Mouse (Mus musculus) heart, adult 2 months (tissue): ENCODE measurements around the gene Gramd1b. TPM values are rescaled to one million over a fixed set of nuclear protein-coding genes. Genes with fewer than 3 reads are reported as not detected.

Source experiments
- DNase-seq, 2 experiments: peaks; one replicate each; pipeline ENCODE4 v3.0.0; 2021
- H3K27ac ChIP-seq: fragments of 200-600 bp; 2 replicates; pipeline ENCODE4 v1.8.1; 2022
- H3K27me3 ChIP-seq: fragments of 200-500 bp; 2 replicates; pipeline ENCODE4 v1.6.1; 2012; ENCODE audit warnings: mild to moderate bottlenecking, low read length, inconsistent platforms, mixed read lengths; ENCODE audit not compliant: control insufficient read depth, insufficient read depth
- H3K36me3 ChIP-seq: fragments of 200-500 bp; 2 replicates; pipeline ENCODE4 v1.6.1; 2012; ENCODE audit warnings: low read length, inconsistent platforms; ENCODE audit not compliant: control insufficient read depth, insufficient read depth
- H3K4me1 ChIP-seq: fragments of 200-500 bp; 2 replicates; pipeline ENCODE4 v1.6.1; 2011; ENCODE audit warnings: low read length; ENCODE audit not compliant: control insufficient read depth, insufficient read depth
- H3K4me3 ChIP-seq: fragments of 200-600 bp; 2 replicates; pipeline ENCODE4 v1.8.1; 2022
- H3K79me2 ChIP-seq: fragments of 200-500 bp; replicated peaks from 2 replicates; pipeline ENCODE4 v1.6.1; 2012; ENCODE audit warnings: mild to moderate bottlenecking, inconsistent platforms, low read length, moderate library complexity, mixed read lengths; ENCODE audit not compliant: control insufficient read depth, insufficient read depth
- H3K9ac ChIP-seq: fragments of 200-500 bp; 2 replicates; pipeline ENCODE4 v1.6.1; 2012; ENCODE audit warnings: low read depth, mild to moderate bottlenecking, control low read depth, inconsistent platforms, low read length, mixed read lengths
- CTCF ChIP-seq: fragments of 200-600 bp; IDR thresholded peaks from 2 replicates; pipeline ENCODE4 v1.8.1; 2022; ENCODE audit warnings: antibody characterized with exemption, mild to moderate bottlenecking, moderate library complexity
- EP300 ChIP-seq: fragments of 200-500 bp; IDR thresholded peaks from 2 replicates; pipeline ENCODE4 v1.6.1; 2011; ENCODE audit warnings: low read depth, low read length, control low read depth; ENCODE audit not compliant: insufficient read depth
- POLR2A ChIP-seq: fragments of 200-500 bp; IDR thresholded peaks from 2 replicates; pipeline ENCODE4 v1.6.1; 2011; ENCODE audit warnings: mild to moderate bottlenecking, low read depth, low read length, control low read depth; ENCODE audit not compliant: insufficient read depth
- WGBS: fragments of 180-500 bp; shearing (Covaris S2); methylation state at CpG from one replicate; pipeline ENCODE4 v1.1.7; 2018; 5-methylcytosine and 5-hydroxymethylcytosine counted together
- intact Hi-C: fragments of 180-260 bp; cut with DNase I; formaldehyde crosslinking; loops from one replicate; pipeline ENCODE4 v1.15.1; 2025
- polyA plus RNA-seq: library from polyadenylated mRNA; depleted of rRNA; stranded (reverse); fragments of >200 nt; gene quantifications from 2 replicates; pipeline ENCODE4 v1.2.3, GENCODE M21; 2012
- total RNA-seq, 2 experiments: library from RNA; stranded (reverse); gene quantifications; 2 replicates each; pipeline ENCODE4 v1.2.3; 2021

Gramd1b gene
- total and polyA plus RNA-seq, 3 experiments: 16.9 to 25.0 (median 17.3) TPM

- TF ChIP-seq CTCF (no peak), EP300 (no peak), POLR2A (no peak)
- Histone ChIP-seq H3K27me3 (no peaks in the 10 kb centered on the region), H3K79me2 (no peaks in the 10 kb centered on the region), H3K9ac (no peak overlapping the region), H3K36me3 (peaks cover 3% of the 10 kb centered on the region), H3K27ac (no peak overlapping the region), H3K4me3 (no peak overlapping the region), H3K4me1 (peaks cover 30% of the 10 kb centered on the region)
- DNase-seq: no peak
- 91% methylated on average over 6 of the region's 6 CpGs for WGBS
- intact Hi-C loops: no loop called here
These were observed 207.4 kb downstream of the Gramd1b start for GRCm38 (mm10) chr9:40323773-40324172.

GRCm38 (mm10) chr9:40323171-40323570 is 208.0 kb downstream of the Gramd1b start:
- peaks cover 3% of the 10 kb centered on the region for H3K36me3 ChIP-seq
- H3K27me3 ChIP-seq: no peaks in the 10 kb centered on the region
- no peak for DNase-seq
- H3K4me1 ChIP-seq: peaks cover 32% of the 10 kb centered on the region
- H3K79me2 ChIP-seq: no peaks in the 10 kb centered on the region
- 82% methylated on average over 5 of the region's 5 CpGs for WGBS
- no peak overlapping the region for H3K9ac ChIP-seq
- no peak overlapping the region for H3K27ac ChIP-seq
- TF ChIP-seq EP300: no peak
- TF ChIP-seq CTCF: no peak
- TF ChIP-seq POLR2A: no peak
- intact Hi-C loops: no loop called here
- no peak overlapping the region for H3K4me3 ChIP-seq

DNA sequence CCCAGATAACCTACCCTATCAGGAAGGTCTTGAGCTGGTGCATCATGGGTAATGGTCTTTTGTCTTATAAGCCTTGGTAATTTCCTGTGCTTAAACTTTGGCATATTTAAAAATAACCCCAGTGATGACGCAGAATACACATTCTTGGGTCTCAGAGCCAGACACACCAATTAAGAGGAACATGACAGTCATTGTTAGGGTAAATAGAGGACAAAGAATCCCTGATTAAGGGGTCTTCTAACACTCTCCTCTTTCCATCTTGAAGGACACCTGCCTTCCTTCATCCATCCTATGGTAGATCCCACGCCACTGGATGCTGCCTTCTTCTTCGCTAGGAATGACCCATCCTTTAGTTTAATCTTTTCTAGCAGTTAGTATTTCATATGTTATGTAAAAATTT is 208.8 kb downstream of the Gramd1b start:
- no peaks in the 10 kb centered on the region for H3K79me2 ChIP-seq
- peaks cover 38% of the 10 kb centered on the region for H3K4me1 ChIP-seq
- H3K27me3 ChIP-seq: no peaks in the 10 kb centered on the region
- TF ChIP-seq POLR2A (no peak), EP300 (no peak), CTCF (no peak)
- no peak overlapping the region for H3K4me3 ChIP-seq
- intact Hi-C loops: no loop called here
- H3K36me3 ChIP-seq: peaks cover 4% of the 10 kb centered on the region
- WGBS: 74% methylated on average over 3 of the region's 3 CpGs
- peak overlapping the region; percentile 79 for H3K27ac ChIP-seq
- DNase-seq: no peak
- no peak overlapping the region for H3K9ac ChIP-seq

DNA sequence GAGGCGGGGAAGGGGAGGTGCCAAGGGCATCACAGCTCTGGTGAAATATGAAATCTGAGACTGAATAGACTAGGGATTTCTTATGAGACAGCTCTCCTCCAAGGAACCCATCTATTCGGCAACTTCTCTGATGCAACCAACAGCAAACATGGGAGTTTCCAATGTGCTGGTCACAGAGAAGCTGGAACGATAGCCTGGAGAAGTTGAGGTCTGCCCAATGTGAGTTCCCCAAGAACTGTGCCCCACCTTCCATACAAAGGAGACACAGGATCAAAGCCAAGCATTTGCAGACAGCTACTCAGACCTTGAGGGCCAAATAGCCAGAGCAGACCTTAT is 209.5 kb downstream of the Gramd1b start:
- 17% methylated on average over 3 of the region's 3 CpGs for WGBS
- intact Hi-C loops: no loop called here

GRCm38 (mm10) chr9:40320879-40321667 is 210.1 kb downstream of the Gramd1b start:
- WGBS: 21% methylated on average over 12 of the region's 12 CpGs
- H3K4me1 ChIP-seq: peaks cover 35% of the 10 kb centered on the region
- TF ChIP-seq CTCF: no peak
- TF ChIP-seq EP300: peak; percentile 99

More for the DNA sequence above, 209.5 kb downstream of the Gramd1b start:
- H3K36me3 ChIP-seq: peaks cover 4% of the 10 kb centered on the region
- H3K4me1 ChIP-seq: peaks cover 41% of the 10 kb centered on the region
- no peak for DNase-seq
- no peak overlapping the region for H3K4me3 ChIP-seq
- H3K9ac ChIP-seq: no peak overlapping the region
- TF ChIP-seq EP300: no peak
- TF ChIP-seq POLR2A: no peak
- TF ChIP-seq CTCF: no peak
- H3K79me2 ChIP-seq: no peaks in the 10 kb centered on the region
- no peaks in the 10 kb centered on the region for H3K27me3 ChIP-seq
- H3K27ac ChIP-seq: peak overlapping the region; percentile 79

GRCm38 (mm10) chr9:40320405-40320804 is 210.8 kb downstream of the Gramd1b start:
- Histone ChIP-seq H3K9ac (no peak overlapping the region), H3K4me1 (peaks cover 33% of the 10 kb centered on the region), H3K27me3 (no peaks in the 10 kb centered on the region), H3K27ac (peak overlapping the region; percentile 79), H3K36me3 (peaks cover 4% of the 10 kb centered on the region), H3K4me3 (peak overlapping the region; percentile 28; the same call in 1 of the 2 replicates), H3K79me2 (no peaks in the 10 kb centered on the region)
- intact Hi-C loops: no loop called here
- TF ChIP-seq EP300: no peak
- no peak for TF ChIP-seq CTCF
- TF ChIP-seq POLR2A: no peak
- no peak for DNase-seq
- WGBS: 68% methylated on average over 8 of the region's 8 CpGs

More at GRCm38 (mm10) chr9:40320879-40321667, 210.1 kb downstream of the Gramd1b start:
- H3K79me2 ChIP-seq: no peaks in the 10 kb centered on the region
- H3K36me3 ChIP-seq: peaks cover 4% of the 10 kb centered on the region
- peak overlapping the region; percentile 28; the same call in 1 of the 2 replicates for H3K4me3 ChIP-seq
- H3K27me3 ChIP-seq: no peaks in the 10 kb centered on the region
- peak overlapping the region; percentile 7 for H3K9ac ChIP-seq
- intact Hi-C loops: no loop called here
- H3K27ac ChIP-seq: peak overlapping the region; percentile 79
- DNase-seq: peak; percentile 87 to 92
